Mouse (Mus musculus) heart, embryonic 15.5 days (tissue): ENCODE measurements around the gene Med13l. TPM values are rescaled to one million over a fixed set of nuclear protein-coding genes. Genes with fewer than 3 reads are reported as not detected.

Experiments
- ATAC-seq: fragments of 200-750 bp; cut with Nextera tagmentation; replicated peaks from 2 replicates; pipeline ENCODE4 v1.8.0; 2017; ENCODE audit warnings: low read depth, moderate TSS enrichment; ENCODE audit not compliant: insufficient number of reproducible peaks, insufficient read depth, low FRiP score
- H3K27ac ChIP-seq: fragments of 300-500 bp; sonication (generic); 2 replicates; pipeline ENCODE4 v1.5.1; 2015; ENCODE audit warnings: mild to moderate bottlenecking, inconsistent platforms
- H3K27me3 ChIP-seq: fragments of 300-500 bp; sonication (generic); 2 replicates; pipeline ENCODE4 v1.6.1; 2015; ENCODE audit warnings: inconsistent platforms
- H3K36me3 ChIP-seq: fragments of 300-500 bp; sonication (generic); 2 replicates; pipeline ENCODE4 v1.6.1; 2015; ENCODE audit warnings: mild to moderate bottlenecking, inconsistent platforms
- H3K4me1 ChIP-seq: fragments of 300-500 bp; sonication (generic); replicated peaks from 2 replicates; pipeline ENCODE4 v1.6.1; 2015; ENCODE audit warnings: inconsistent platforms
- H3K4me2 ChIP-seq: fragments of 300-500 bp; sonication (generic); 2 replicates; pipeline ENCODE4 v1.6.1; 2015; ENCODE audit warnings: inconsistent platforms, mild to moderate bottlenecking, moderate library complexity
- H3K4me3 ChIP-seq: fragments of 300-500 bp; sonication (generic); 2 replicates; pipeline ENCODE4 v1.5.1; 2015; ENCODE audit warnings: mild to moderate bottlenecking, inconsistent platforms
- H3K9ac ChIP-seq: fragments of 300-500 bp; sonication (generic); 2 replicates; pipeline ENCODE4 v1.6.1; 2015; ENCODE audit warnings: mild to moderate bottlenecking, inconsistent platforms
- H3K9me3 ChIP-seq: fragments of 300-500 bp; sonication (generic); replicated peaks from 2 replicates; pipeline ENCODE4 v1.6.1; 2016; ENCODE audit warnings: inconsistent platforms
- WGBS: fragments of 180-500 bp; shearing (Covaris S2); methylation state at CpG from one replicate; pipeline ENCODE4 v1.1.7; 2015; ENCODE audit warnings: mixed read lengths; 5-methylcytosine and 5-hydroxymethylcytosine counted together
- polyA plus RNA-seq: library from polyadenylated mRNA; unstranded; fragments of >200 nt; fragmentation: Nextera tagmentation; extraction: Ambion mirVana; gene quantifications from 2 replicates; pipeline ENCODE4 v1.2.1, GENCODE M21; 2015

Med13l gene
- polyA plus RNA-seq, 1 experiment from 2014 or later: 6.1 TPM

DNA sequence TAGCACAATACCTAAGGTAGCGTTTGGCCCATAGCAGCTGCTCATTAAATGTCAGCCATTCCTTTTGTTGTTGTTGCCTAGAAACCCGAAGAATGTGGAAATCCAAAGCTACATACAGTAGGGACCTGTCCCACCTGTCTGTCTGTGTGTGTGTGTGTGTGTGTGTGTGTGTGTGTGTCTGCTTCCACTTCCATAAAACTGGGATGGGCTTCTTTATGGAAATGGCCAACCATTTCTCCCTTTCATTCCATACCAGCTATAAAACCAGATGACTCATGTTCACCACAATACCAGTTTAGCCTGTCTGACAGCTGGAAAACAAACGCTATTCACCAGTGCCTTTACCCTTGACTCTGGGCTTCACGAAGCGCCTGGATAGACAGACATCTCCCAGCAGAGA, 249.1 kb downstream of the Med13l start:
- H3K4me2 ChIP-seq: no peak overlapping the region
- no peak overlapping the region for H3K27ac ChIP-seq
- H3K4me3 ChIP-seq: no peak overlapping the region
- H3K9me3 ChIP-seq: no peaks in the 10 kb centered on the region
- H3K9ac ChIP-seq: no peak overlapping the region
- H3K36me3 ChIP-seq: no peaks in the 10 kb centered on the region
- H3K27me3 ChIP-seq: 0 out of 2 replicates have a peak, but pooled peaks cover under 1% of the 10 kb centered on the region
- ATAC-seq: no peak
- WGBS: 78% methylated on average over 5 of the region's 5 CpGs
- H3K4me1 ChIP-seq: peaks cover 12% of the 10 kb centered on the region

DNA sequence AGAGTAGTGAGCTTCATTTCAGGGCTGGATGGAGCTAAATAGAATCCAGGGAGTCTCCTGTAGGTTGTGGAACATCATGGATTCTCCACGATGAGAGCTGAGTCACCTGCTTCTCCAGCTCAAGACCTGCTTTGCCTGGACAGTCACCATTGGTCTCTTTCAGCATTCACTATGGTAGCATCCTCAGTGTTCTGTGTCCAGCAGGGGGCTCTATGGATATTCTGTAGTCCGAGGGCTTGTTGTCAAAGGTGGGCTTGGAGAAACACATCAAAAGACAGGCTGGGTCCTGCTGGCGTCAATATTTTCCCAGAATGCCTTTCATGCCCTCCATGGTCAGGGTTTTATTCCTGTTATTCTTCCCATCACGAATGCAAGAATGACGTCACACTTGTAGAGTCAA, 251.2 kb downstream of the Med13l start:
- no peak for ATAC-seq
- peaks cover 10% of the 10 kb centered on the region; the same call in 1 of the 2 replicates for H3K27me3 ChIP-seq
- H3K9ac ChIP-seq: no peak overlapping the region
- no peak overlapping the region for H3K4me3 ChIP-seq
- no peaks in the 10 kb centered on the region for H3K36me3 ChIP-seq
- no peak overlapping the region for H3K4me2 ChIP-seq
- peaks cover 12% of the 10 kb centered on the region for H3K4me1 ChIP-seq
- 44% methylated on average over 5 of the region's 5 CpGs for WGBS
- no peak overlapping the region for H3K27ac ChIP-seq
- H3K9me3 ChIP-seq: no peaks in the 10 kb centered on the region

DNA sequence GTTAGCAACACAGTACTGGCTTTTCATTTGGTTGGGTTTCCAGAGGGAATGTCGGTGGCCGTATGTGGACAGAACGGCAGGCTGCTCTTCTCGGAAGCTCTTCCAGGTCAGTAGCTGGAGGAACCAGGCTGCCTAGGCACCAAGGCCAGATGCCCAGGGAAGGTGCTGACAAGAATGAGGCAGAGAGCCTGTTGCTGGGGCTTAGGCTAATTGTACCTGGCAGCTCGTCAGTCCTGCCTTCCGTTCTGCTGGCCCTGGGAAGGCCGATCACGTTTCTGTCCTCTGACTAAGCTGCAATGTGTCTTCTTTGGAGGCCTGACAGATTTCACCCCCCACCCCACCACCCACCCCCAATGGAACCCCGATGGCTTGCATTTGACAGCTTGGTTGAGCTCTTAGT, 251.9 kb downstream of the Med13l start:
- H3K4me2 ChIP-seq: no peak overlapping the region
- H3K4me3 ChIP-seq: no peak overlapping the region
- no peak overlapping the region for H3K27ac ChIP-seq
- H3K4me1 ChIP-seq: peaks cover 12% of the 10 kb centered on the region
- no peaks in the 10 kb centered on the region for H3K36me3 ChIP-seq
- H3K9ac ChIP-seq: no peak overlapping the region
- ATAC-seq: no peak
- 43% methylated on average over 9 of the region's 9 CpGs for WGBS
- no peaks in the 10 kb centered on the region for H3K9me3 ChIP-seq
- peaks cover 10% of the 10 kb centered on the region; the same call in 1 of the 2 replicates for H3K27me3 ChIP-seq

DNA sequence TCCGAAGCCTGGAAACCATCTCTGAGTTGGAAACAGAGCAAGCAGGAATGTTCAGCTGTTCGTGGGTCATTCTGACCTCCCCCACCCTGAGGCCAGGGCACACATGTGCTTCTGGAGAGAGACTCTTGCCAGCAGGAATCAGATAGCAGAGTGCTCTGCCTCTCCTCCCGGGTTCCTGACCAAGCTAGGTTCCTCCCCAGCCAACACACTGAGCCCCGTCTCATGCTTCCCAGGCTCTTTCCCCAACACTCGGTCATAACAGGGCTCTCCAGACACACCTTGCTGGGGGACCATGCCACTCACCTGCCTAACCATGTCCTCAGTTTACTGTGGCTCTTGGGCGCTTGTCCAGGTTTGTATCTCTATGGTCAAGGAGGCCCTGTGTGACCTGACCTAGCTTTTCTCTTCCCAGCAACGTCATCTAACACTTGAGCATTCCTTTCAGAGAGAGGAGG, 252.5 kb downstream of the Med13l start:
- no peak for ATAC-seq
- H3K4me2 ChIP-seq: no peak overlapping the region
- H3K4me3 ChIP-seq: no peak overlapping the region
- peaks cover 10% of the 10 kb centered on the region; the same call in 1 of the 2 replicates for H3K27me3 ChIP-seq
- no peak overlapping the region for H3K9ac ChIP-seq
- H3K27ac ChIP-seq: no peak overlapping the region
- no peaks in the 10 kb centered on the region for H3K9me3 ChIP-seq
- H3K4me1 ChIP-seq: peaks cover 12% of the 10 kb centered on the region
- 36% methylated on average over 7 of the region's 7 CpGs for WGBS
- no peaks in the 10 kb centered on the region for H3K36me3 ChIP-seq

DNA sequence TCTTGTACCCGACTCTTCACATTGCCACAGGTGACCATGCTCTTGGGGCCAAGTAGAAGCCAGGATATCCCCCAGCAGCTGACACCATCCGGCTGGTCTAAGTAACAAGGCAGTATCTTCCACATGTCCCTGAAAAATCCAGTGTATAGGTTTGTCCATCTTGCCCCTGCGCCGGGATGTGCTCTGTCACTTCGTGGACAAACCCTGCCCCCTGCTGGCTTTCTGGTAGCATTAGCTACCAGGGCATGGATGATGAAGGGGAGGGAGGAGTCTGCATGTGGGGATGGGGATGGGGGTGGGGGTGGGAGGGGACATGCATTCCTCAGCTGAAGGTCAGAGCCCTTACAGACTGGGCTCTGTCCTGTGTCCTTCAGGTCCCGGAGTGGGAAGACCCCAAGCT, 253.6 kb downstream of the Med13l start:
- 47% methylated on average over 6 of the region's 6 CpGs for WGBS
- H3K4me3 ChIP-seq: no peak overlapping the region
- H3K9ac ChIP-seq: no peak overlapping the region
- peaks cover 10% of the 10 kb centered on the region; the same call in 1 of the 2 replicates for H3K27me3 ChIP-seq
- ATAC-seq: no peak
- H3K27ac ChIP-seq: no peak overlapping the region
- no peaks in the 10 kb centered on the region for H3K9me3 ChIP-seq
- no peaks in the 10 kb centered on the region for H3K36me3 ChIP-seq
- peaks cover 12% of the 10 kb centered on the region for H3K4me1 ChIP-seq
- H3K4me2 ChIP-seq: no peak overlapping the region
